Mouse (Mus musculus): ENCODE measurements at regions not wholly inside any gene's neighbourhood (a gene's known extent, or its start where the extent isn't known, plus 50 kb on each side); places are given as distances from the start of the nearest gene placed in this dataset.

GRCm38 (mm10) chr6:139198601-139199000 is 303.2 kb downstream of the Rergl start:
- TF ChIP-seq CTCF (IDR thresholded peaks at IDR 0.05) (no peak), EP300 (IDR thresholded peaks at IDR 0.05) (no peak)

All from lung, postnatal 0 days (tissue).